In genomic region chr4:132958741-132959678, GRCm38 (mm10) we compare ENCODE assay signal across 8 mouse cellular contexts. TPM values are rescaled to one million over a fixed set of nuclear protein-coding genes. Genes with fewer than 3 reads are reported as not detected.
DNase-seq lines count a peak whose midpoint lies in the region; TF ChIP-seq lines count a peak whose summit lies in the region.
"Had no signal": no experiment of that assay in that cellular context is flagged by ENCODE, and none has a peak within 500 bp of the region (broad histone marks: within the 10 kb centered on the region; RNA-seq: fewer than 3 reads in every experiment).

No protein-coding gene starts in this region.

- TF ChIP-seq RAD21 in CH12.LX (IDR thresholded peaks at IDR 0.05; ENCODE audit: low read depth, low read length) = no peak

- peak overlapping the region; percentile 14; the same call in 1 of the 2 replicates for H3K27ac ChIP-seq in CH12.LX (ENCODE audit: insufficient read depth, low read depth)
- peak overlapping the region; percentile 87 for H3K27ac ChIP-seq in bone marrow macrophage, adult 2 months (ENCODE audit: insufficient read depth, low read depth, low read length)

- no peaks in the 10 kb centered on the region for H3K79me2 ChIP-seq in CH12.LX (replicated peaks; ENCODE audit: control insufficient read depth, extremely low read depth, insufficient read depth, poor library complexity, severe bottlenecking)

- in situ Hi-C loops in CH12.LX (cut with MboI; ENCODE audit: low pct_ligation_motif_present, low pct_unique_long_range_greater_than_20kb, low sequenced_read_pairs) = no loop called here

- H3K4me3 ChIP-seq in CH12.LX (replicated peaks in 1 of 3; ENCODE audit: low read depth in 2 of 3, low read length in 2 of 3, poor library complexity in 1 of 3) = peak overlapping the region in 2 of 3 experiments; percentile 12 to 25
- peak overlapping the region; percentile 10; the same call in 1 of the 2 replicates for H3K4me3 ChIP-seq in bone marrow macrophage, adult 2 months (ENCODE audit: insufficient read depth, low read length)
- H3K4me3 ChIP-seq: erythroblast, embryonic 14.5 days had no signal

- dilution Hi-C loops in CH12.LX (cut with MboI; ENCODE audit: extremely low pct_ligation_motif_present, extremely low pct_unique_long_range_greater_than_20kb, low sequenced_read_pairs) = no loop called here

- no peaks in the 10 kb centered on the region for H3K27me3 ChIP-seq in CH12.LX (replicated peaks)

- TF ChIP-seq CTCF in CH12.LX (conservative IDR thresholded peaks at IDR 0.05 in 1 of 2, IDR thresholded peaks at IDR 0.05 in 1 of 2; ENCODE audit: low read depth in 2 of 2, low read length in 2 of 2) = no peak
- no peak for TF ChIP-seq CTCF in bone marrow macrophage, adult 2 months (IDR thresholded peaks at IDR 0.05; ENCODE audit: low read depth, low read length)

- DNase-seq in CH12.LX (ENCODE audit: extremely low read depth) = peak; percentile 43
- DNase-seq in heart, adult 8-10 months (ENCODE audit: low spot score) = peak; percentile 80
- DNase-seq in kidney, postnatal 14 days = peak; percentile 48
- DNase-seq in mesoderm, embryonic 11.5 days (ENCODE audit: low read depth, low spot score) = peak; percentile 75
- DNase-seq in urinary bladder, postnatal 36 days (ENCODE audit: low spot score in 2 of 2) = no peak
- no peak for DNase-seq in right cerebral cortex, adult 18-20 months

- no peaks in the 10 kb centered on the region for H3K36me3 ChIP-seq in CH12.LX (replicated peaks in 1 of 2; ENCODE audit: control insufficient read depth in 1 of 2, insufficient read depth in 1 of 2, low read length in 1 of 2)

- no peak overlapping the region for H3K9ac ChIP-seq in CH12.LX (ENCODE audit: insufficient read depth, low read depth)

- TF ChIP-seq POLR2A in CH12.LX (IDR thresholded peaks at IDR 0.05; ENCODE audit: low read depth, low read length) = 0 out of 2 replicates have a peak, but pooled peaks have one; percentile 28
- TF ChIP-seq POLR2A in bone marrow macrophage, adult 2 months (IDR thresholded peaks at IDR 0.05; ENCODE audit: borderline replicate concordance, low read depth, low read length) = 0 out of 2 replicates have a peak, but pooled peaks have one; percentile 1

- peak overlapping the region; percentile 37; the same call in 1 of the 2 replicates for H3K4me2 ChIP-seq in CH12.LX (ENCODE audit: insufficient read depth, low read depth, poor library complexity, severe bottlenecking)

- peaks cover 19 to 66% of the 10 kb centered on the region in 2 experiments for H3K4me1 ChIP-seq in CH12.LX (ENCODE audit: control insufficient read depth in 1 of 2, insufficient read depth in 2 of 2)
- peaks cover 56% of the 10 kb centered on the region for H3K4me1 ChIP-seq in bone marrow macrophage, adult 2 months (ENCODE audit: control insufficient read depth, insufficient read depth, low read length)

- peak; percentile 23; the same call in 1 of the 2 replicates for TF ChIP-seq EP300 in CH12.LX (IDR thresholded peaks at IDR 0.05; ENCODE audit: low read length)

- H3K9me3 ChIP-seq in CH12.LX (replicated peaks; ENCODE audit: low read length) = no peaks in the 10 kb centered on the region

TF ChIP-seq in CH12.LX, 34 proteins besides CTCF, POLR2A, EP300 and RAD21:
- no peak; the same call in 1 of the 2 replicates for TF ChIP-seq ELF1 (IDR thresholded peaks at IDR 0.05; ENCODE audit: low read depth, low read length)
- TF ChIP-seq RCOR1 (conservative IDR thresholded peaks at IDR 0.05; ENCODE audit: low read depth, low read length) = no peak
- no peak for TF ChIP-seq CHD1 (IDR thresholded peaks at IDR 0.05; ENCODE audit: low read depth, low read length)
- TF ChIP-seq JUN (IDR thresholded peaks at IDR 0.05; ENCODE audit: insufficient read depth, low read depth, low read length) = no peak
- TF ChIP-seq CHD2 (IDR thresholded peaks at IDR 0.05; ENCODE audit: low read length) = no peak
- no peak for TF ChIP-seq GABPA (IDR thresholded peaks at IDR 0.05; ENCODE audit: insufficient replicate concordance, low read depth, low read length)
- TF ChIP-seq SIN3A (IDR thresholded peaks at IDR 0.05; ENCODE audit: low read length) = no peak
- no peak for TF ChIP-seq MEF2A (IDR thresholded peaks at IDR 0.05; ENCODE audit: borderline replicate concordance, low read depth, low read length)
- no peak for TF ChIP-seq SMC3 (IDR thresholded peaks at IDR 0.05; ENCODE audit: low read depth, low read length)
- TF ChIP-seq USF2 (conservative IDR thresholded peaks at IDR 0.05; ENCODE audit: low read depth, low read length) = no peak
- no peak for TF ChIP-seq MXI1 (IDR thresholded peaks at IDR 0.05; ENCODE audit: low read depth, low read length)
- 0 out of 2 replicates have a peak, but pooled peaks have one; percentile 17 for TF ChIP-seq NELFE (IDR thresholded peaks at IDR 0.05; ENCODE audit: low read depth, low read length)
- TF ChIP-seq ZMIZ1 (IDR thresholded peaks at IDR 0.05; ENCODE audit: low read depth, low read length) = no peak
- TF ChIP-seq MAZ (IDR thresholded peaks at IDR 0.05; ENCODE audit: low read depth, low read length) = no peak
- TF ChIP-seq MAFK (IDR thresholded peaks at IDR 0.05; ENCODE audit: insufficient replicate concordance, low read length) = no peak
- 0 out of 2 replicates have a peak, but pooled peaks have one; percentile 45 for TF ChIP-seq IRF4 (IDR thresholded peaks at IDR 0.05; ENCODE audit: low read depth, low read length)
- no peak for TF ChIP-seq TCF12 (IDR thresholded peaks at IDR 0.05; ENCODE audit: low read depth, low read length)
- no peak for TF ChIP-seq KAT2A (IDR thresholded peaks at IDR 0.05; ENCODE audit: insufficient replicate concordance, low read length)
- no peak for TF ChIP-seq PAX5 (IDR thresholded peaks at IDR 0.05; ENCODE audit: low read length)
- no peak for TF ChIP-seq UBTF (IDR thresholded peaks at IDR 0.05; ENCODE audit: low read depth, low read length)
- no peak for TF ChIP-seq HCFC1 (IDR thresholded peaks at IDR 0.05; ENCODE audit: low read depth, low read length)
- no peak for TF ChIP-seq ZKSCAN1 (IDR thresholded peaks at IDR 0.05; ENCODE audit: borderline replicate concordance, low read depth, low read length)
- TF ChIP-seq BHLHE40 (IDR thresholded peaks at IDR 0.05; ENCODE audit: low read depth, low read length) = peak; percentile 49; the same call in 1 of the 2 replicates
- no peak for TF ChIP-seq POLR2AphosphoS2 (IDR thresholded peaks at IDR 0.05; ENCODE audit: low read depth, low read length)
- TF ChIP-seq ZC3H11A (IDR thresholded peaks at IDR 0.05; ENCODE audit: low read depth, low read length) = no peak
- TF ChIP-seq ZNF384 (IDR thresholded peaks at IDR 0.05; ENCODE audit: low read depth, low read length) = no peak
- no peak for TF ChIP-seq E2F4 (IDR thresholded peaks at IDR 0.05; ENCODE audit: insufficient replicate concordance, low read depth, low read length)
- no peak for TF ChIP-seq MYC (IDR thresholded peaks at IDR 0.05; ENCODE audit: low read depth, low read length)
- peak; percentile 26 for TF ChIP-seq ETS1 (conservative IDR thresholded peaks at IDR 0.05; ENCODE audit: low read depth, low read length)
- no peak for TF ChIP-seq USF1 (IDR thresholded peaks at IDR 0.05; ENCODE audit: low read depth, low read length)
- no peak for TF ChIP-seq MAX (IDR thresholded peaks at IDR 0.05; ENCODE audit: low read length)
- no peak for TF ChIP-seq NRF1 (IDR thresholded peaks at IDR 0.05; ENCODE audit: low read depth, low read length)
- no peak for TF ChIP-seq JUND (conservative IDR thresholded peaks at IDR 0.05; ENCODE audit: low read depth, low read length)
- no peak for TF ChIP-seq TBP (conservative IDR thresholded peaks at IDR 0.05; ENCODE audit: low read depth, low read length)
TF ChIP-seq in CH12.LX: peak in this region for 4.

RNA-seq across cellular contexts. Expression of gene Fgr, which starts 14.9 kb away (rescaled TPM):
- total RNA-seq in CH12.LX (2012; rRNA removed) = 0.04 TPM in 2 replicates
- 0.13 and 0.23 TPM in 2 replicates for total RNA-seq in CH12.LX (2014; rRNA removed)
- polyA plus RNA-seq in CH12.LX (2012; ENCODE audit: insufficient read length, low read depth) = 0.24 and 0.70 TPM in 2 replicates
- polyA plus RNA-seq in bone marrow macrophage, adult 2 months (2012; ENCODE audit: insufficient read depth, insufficient read length, missing spikeins) = 24.3 and 26.0 TPM in 2 replicates
- 1 to 10 TPM in 1 of 4 experiments, under 1 TPM in 3; 0.14 to 2.5 (median 0.49) TPM for total RNA-seq in heart, adult 8-10 months (2022)

RNA-seq across cellular contexts. Expression of gene Fam76a, which starts 36.7 kb away (rescaled TPM):
- total RNA-seq in CH12.LX (2012; rRNA removed) (10.0 and 10.8 TPM in 2 replicates), CH12.LX (2014; rRNA removed) (11.5 and 11.9 TPM in 2 replicates)
- polyA plus RNA-seq in CH12.LX (2012; ENCODE audit: insufficient read length, low read depth) = 8.3 and 10.3 TPM in 2 replicates
- polyA plus RNA-seq in bone marrow macrophage, adult 2 months (2012; ENCODE audit: insufficient read depth, insufficient read length, missing spikeins) = 36.3 and 37.6 TPM in 2 replicates
- total RNA-seq in heart, adult 8-10 months (2022) = 10 to 100 TPM; 35.4 to 43.7 (median 39.9) TPM

RNA-seq across cellular contexts. Expression of gene Ahdc1, which starts 52.0 kb away (rescaled TPM):
- total RNA-seq in CH12.LX (2012; rRNA removed) (7.8 and 8.4 TPM in 2 replicates), CH12.LX (2014; rRNA removed) (1.0 and 1.6 TPM in 2 replicates)
- 16.1 and 19.9 TPM in 2 replicates for polyA plus RNA-seq in CH12.LX (2012; ENCODE audit: insufficient read length, low read depth)
- polyA plus RNA-seq in bone marrow macrophage, adult 2 months (2012; ENCODE audit: insufficient read depth, insufficient read length, missing spikeins) = 5.5 and 8.7 TPM in 2 replicates
- total RNA-seq in heart, adult 8-10 months (2022) = 10 to 100 TPM; 37.5 to 52.5 (median 45.0) TPM

Comparison
In these comparisons a context has a peak if more than half of its experiments do, and no peak if none do; other contexts are left out.
1. DNase-seq: peak in CH12.LX (single experiment), heart, adult 8-10 months (single experiment), kidney, postnatal 14 days (single experiment) and mesoderm, embryonic 11.5 days (single experiment); none in urinary bladder, postnatal 36 days (0 of 2) and right cerebral cortex, adult 18-20 months (single experiment).
2. RNA of gene Ahdc1, which starts 52.0 kb away (total RNA-seq): 37.5 to 52.5 TPM in heart, adult 8-10 months; 1.0 to 8.4 TPM in CH12.LX; every median in the first group is over 4 times any median in the second.